Mouse (Mus musculus) liver, embryonic 12.5 days (tissue): ENCODE data around the gene Creg2. TPM values are rescaled to one million over a fixed set of nuclear protein-coding genes. Genes with fewer than 3 reads are reported as not detected.

Experiments
- ATAC-seq: fragments of 200-750 bp; cut with Nextera tagmentation; 2 replicates; pipeline ENCODE4 v1.8.0; 2017; ENCODE audit warnings: moderate number of reproducible peaks, mild to moderate bottlenecking, moderate library complexity
- H3K27ac ChIP-seq: fragments of 300-500 bp; sonication (generic); 2 replicates; pipeline ENCODE4 v1.5.1; 2016; ENCODE audit warnings: mild to moderate bottlenecking
- H3K27me3 ChIP-seq: fragments of 300-500 bp; sonication (generic); replicated peaks from 2 replicates; pipeline ENCODE4 v1.6.1; 2016; ENCODE audit warnings: mild to moderate bottlenecking, moderate library complexity
- H3K36me3 ChIP-seq: fragments of 300-500 bp; sonication (generic); 2 replicates; pipeline ENCODE4 v1.6.1; 2016; ENCODE audit warnings: mild to moderate bottlenecking, moderate library complexity
- H3K4me1 ChIP-seq: fragments of 300-500 bp; sonication (generic); 2 replicates; pipeline ENCODE4 v1.6.1; 2016
- H3K4me2 ChIP-seq: fragments of 300-500 bp; sonication (generic); 2 replicates; pipeline ENCODE4 v1.6.1; 2016; ENCODE audit warnings: mild to moderate bottlenecking, moderate library complexity
- H3K4me3 ChIP-seq: fragments of 300-500 bp; sonication (generic); 2 replicates; pipeline ENCODE4 v1.5.1; 2016; ENCODE audit warnings: mild to moderate bottlenecking, moderate library complexity
- H3K9ac ChIP-seq: fragments of 300-500 bp; sonication (generic); 2 replicates; pipeline ENCODE4 v1.6.1; 2016; ENCODE audit warnings: mild to moderate bottlenecking, moderate library complexity
- H3K9me3 ChIP-seq: fragments of 300-500 bp; sonication (generic); replicated peaks from 2 replicates; pipeline ENCODE4 v1.6.1; 2016; ENCODE audit warnings: mild to moderate bottlenecking, moderate library complexity
- WGBS: fragments of 180-500 bp; shearing (Covaris S2); methylation state at CpG from one replicate; pipeline ENCODE4 v1.1.7; 2016; ENCODE audit not compliant: insufficient replicate concordance; 5-methylcytosine and 5-hydroxymethylcytosine counted together
- polyA plus RNA-seq: library from polyadenylated mRNA; unstranded; fragments of >200 nt; fragmentation: Nextera tagmentation; extraction: Ambion mirVana; gene quantifications from 2 replicates; pipeline ENCODE4 v1.2.1, GENCODE M21; 2016

Gene Creg2
- polyA plus RNA-seq, 1 experiment from 2014 or later = not detected

GRCm38 (mm10) chr1:39649691-39650434, 1.4 kb downstream of the Creg2 start:
- H3K27ac ChIP-seq = no peak overlapping the region
- no peak for ATAC-seq
- no peaks in the 10 kb centered on the region for H3K36me3 ChIP-seq
- no peaks in the 10 kb centered on the region for H3K9me3 ChIP-seq
- H3K27me3 ChIP-seq = peaks cover 71% of the 10 kb centered on the region
- 26% methylated on average over 17 of the region's 17 CpGs for WGBS
- H3K4me3 ChIP-seq = peak overlapping the region; percentile 47
- H3K4me1 ChIP-seq = peaks cover 20% of the 10 kb centered on the region
- peak overlapping the region; percentile 74 for H3K4me2 ChIP-seq
- no peak overlapping the region for H3K9ac ChIP-seq

DNA sequence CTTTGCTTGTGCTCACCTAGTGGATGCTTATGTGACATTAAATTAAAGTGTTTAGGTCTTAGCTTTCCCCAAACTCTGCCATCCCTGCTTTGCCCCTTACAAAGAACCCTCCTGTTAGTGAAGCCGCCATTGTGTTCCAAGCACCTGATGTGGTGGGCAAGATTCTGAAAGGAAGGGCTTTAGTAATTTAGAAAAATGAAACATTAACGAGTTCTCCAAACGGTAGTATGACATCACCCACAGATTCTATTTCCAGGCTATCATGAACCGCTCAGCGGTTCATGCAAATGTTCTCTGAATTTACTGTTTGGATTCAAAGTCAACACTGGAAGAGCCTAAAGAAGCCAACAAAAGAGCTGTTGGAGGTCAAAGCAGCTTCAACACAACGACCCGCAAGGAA, 2.7 kb downstream of the Creg2 start:
- 76% methylated on average over 7 of the region's 7 CpGs for WGBS
- no peak overlapping the region for H3K9ac ChIP-seq
- H3K36me3 ChIP-seq = no peaks in the 10 kb centered on the region
- no peak for ATAC-seq
- H3K27ac ChIP-seq = no peak overlapping the region
- no peak overlapping the region for H3K4me3 ChIP-seq
- peaks cover 22% of the 10 kb centered on the region for H3K4me1 ChIP-seq
- H3K9me3 ChIP-seq = no peaks in the 10 kb centered on the region
- H3K4me2 ChIP-seq = no peak overlapping the region
- peaks cover 71% of the 10 kb centered on the region for H3K27me3 ChIP-seq

- peaks cover 21% of the 10 kb centered on the region for H3K4me1 ChIP-seq
- 65% methylated on average over 8 of the region's 8 CpGs for WGBS
- ATAC-seq = no peak
- H3K9ac ChIP-seq = no peak overlapping the region
- no peaks in the 10 kb centered on the region for H3K36me3 ChIP-seq
- peaks cover 47% of the 10 kb centered on the region for H3K27me3 ChIP-seq
- no peak overlapping the region for H3K27ac ChIP-seq
- no peak overlapping the region for H3K4me3 ChIP-seq
- H3K4me2 ChIP-seq = no peak overlapping the region
- no peaks in the 10 kb centered on the region for H3K9me3 ChIP-seq
Measured at GRCm38 (mm10) chr1:39645905-39646759, 5.1 kb downstream of the Creg2 start.

DNA sequence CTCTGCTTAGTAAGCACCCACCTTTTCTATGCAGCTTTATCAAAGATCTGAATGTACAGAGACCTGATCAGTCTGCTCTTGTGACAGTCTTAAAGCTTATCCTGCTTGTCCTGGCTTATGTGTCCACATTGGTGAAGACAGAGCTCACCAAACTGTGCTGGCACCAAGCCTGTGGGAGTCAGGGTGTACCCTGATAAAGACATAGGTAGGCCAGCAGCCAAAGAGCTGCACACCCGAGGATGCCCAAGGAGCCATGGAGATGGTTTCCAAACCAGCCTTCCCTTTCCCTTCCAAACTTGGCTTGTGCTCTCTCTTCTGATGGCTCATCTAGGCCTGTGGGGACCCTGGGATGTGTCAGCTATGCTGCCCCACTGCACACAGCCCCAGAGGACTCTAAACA, 6.9 kb downstream of the Creg2 start:
- Histone ChIP-seq H3K9me3 (no peaks in the 10 kb centered on the region), H3K27ac (no peak overlapping the region), H3K4me3 (no peak overlapping the region), H3K4me2 (no peak overlapping the region), H3K36me3 (no peaks in the 10 kb centered on the region), H3K9ac (no peak overlapping the region), H3K27me3 (peaks cover 29% of the 10 kb centered on the region), H3K4me1 (peaks cover 10% of the 10 kb centered on the region)
- no peak for ATAC-seq
- 26% methylated on average over 1 of the region's 1 CpGs for WGBS

- H3K4me3 ChIP-seq = no peak overlapping the region
- H3K9ac ChIP-seq = no peak overlapping the region
- no peak overlapping the region for H3K4me2 ChIP-seq
- WGBS = 76% methylated on average over 7 of the region's 7 CpGs
- H3K9me3 ChIP-seq = no peaks in the 10 kb centered on the region
- H3K27ac ChIP-seq = no peak overlapping the region
- H3K4me1 ChIP-seq = peaks cover 10% of the 10 kb centered on the region
- H3K27me3 ChIP-seq = 0 out of 2 replicates have a peak, but pooled peaks cover 5% of the 10 kb centered on the region
- ATAC-seq = no peak
- no peaks in the 10 kb centered on the region for H3K36me3 ChIP-seq
Measured at GRCm38 (mm10) chr1:39641667-39642066, 9.6 kb downstream of the Creg2 start.

GRCm38 (mm10) chr1:39637139-39637538, 14.1 kb downstream of the Creg2 start:
- Histone ChIP-seq H3K9ac (no peak overlapping the region), H3K27me3 (peaks cover 6% of the 10 kb centered on the region; the same call in 1 of the 2 replicates), H3K9me3 (no peaks in the 10 kb centered on the region), H3K4me2 (no peak overlapping the region), H3K4me1 (no peaks in the 10 kb centered on the region), H3K36me3 (no peaks in the 10 kb centered on the region), H3K4me3 (no peak overlapping the region), H3K27ac (no peak overlapping the region)
- no peak for ATAC-seq
- 44% methylated on average over 8 of the region's 8 CpGs for WGBS

GRCm38 (mm10) chr1:39636660-39637059, 14.6 kb downstream of the Creg2 start:
- Histone ChIP-seq H3K4me2 (no peak overlapping the region), H3K36me3 (no peaks in the 10 kb centered on the region), H3K27ac (no peak overlapping the region), H3K27me3 (peaks cover 6% of the 10 kb centered on the region; the same call in 1 of the 2 replicates), H3K4me1 (no peaks in the 10 kb centered on the region), H3K4me3 (no peak overlapping the region), H3K9me3 (no peaks in the 10 kb centered on the region), H3K9ac (no peak overlapping the region)
- 8% methylated on average over 5 of the region's 5 CpGs for WGBS
- ATAC-seq = no peak; the same call in 1 of the 2 replicates

DNA sequence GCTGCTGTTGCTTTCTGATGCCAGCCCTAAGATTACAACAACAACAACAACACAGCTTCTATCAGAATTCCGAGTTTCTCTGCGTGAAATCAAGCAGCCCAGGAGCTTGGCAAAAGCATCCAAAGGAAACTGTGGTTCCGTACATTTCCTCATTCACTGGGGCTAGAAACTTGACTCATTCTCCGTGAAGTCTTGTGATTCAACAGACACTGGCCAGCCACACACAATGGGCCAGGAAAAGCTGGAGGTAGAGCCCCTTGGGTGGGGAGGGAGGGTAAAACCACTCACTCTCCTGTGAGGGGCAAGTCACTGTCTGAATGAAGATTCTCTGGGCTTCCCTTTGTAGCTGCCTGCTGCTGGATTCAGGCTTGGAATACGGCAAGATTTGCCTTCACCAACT, 15.1 kb downstream of the Creg2 start:
- no peak for ATAC-seq
- WGBS = 12% methylated on average over 5 of the region's 5 CpGs

DNA sequence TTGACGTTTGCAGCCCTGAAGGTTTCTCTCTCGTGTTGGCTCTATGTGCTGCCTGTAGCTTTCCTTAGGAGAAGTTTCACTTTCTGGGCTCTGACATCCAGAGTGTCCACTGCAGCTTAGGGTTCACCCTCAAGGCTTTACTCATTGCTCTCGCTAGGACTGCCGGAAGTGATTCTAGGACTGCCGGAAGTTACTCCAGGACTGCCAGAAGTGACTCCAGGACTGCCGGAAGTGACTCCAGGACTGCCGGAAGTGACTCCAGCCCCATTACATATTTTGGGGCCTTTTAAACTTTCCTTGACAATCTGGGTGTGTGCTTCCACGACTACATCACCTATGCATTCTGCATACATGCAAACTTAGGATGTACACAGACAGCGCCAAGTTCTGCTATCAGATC, 22.7 kb downstream of the Creg2 start:
- no peaks in the 10 kb centered on the region for H3K9me3 ChIP-seq
- no peaks in the 10 kb centered on the region for H3K4me1 ChIP-seq
- no peak overlapping the region for H3K4me3 ChIP-seq
- no peaks in the 10 kb centered on the region for H3K36me3 ChIP-seq
- no peak overlapping the region for H3K27ac ChIP-seq
- H3K4me2 ChIP-seq = no peak overlapping the region
- no peak overlapping the region for H3K9ac ChIP-seq
- 68% methylated on average over 9 of the region's 9 CpGs for WGBS
- ATAC-seq = no peak
- H3K27me3 ChIP-seq = no peaks in the 10 kb centered on the region

More for the DNA sequence above, 15.1 kb downstream of the Creg2 start:
- no peak overlapping the region for H3K4me2 ChIP-seq
- H3K9ac ChIP-seq = no peak overlapping the region
- H3K36me3 ChIP-seq = no peaks in the 10 kb centered on the region
- H3K27ac ChIP-seq = no peak overlapping the region
- no peaks in the 10 kb centered on the region for H3K4me1 ChIP-seq
- H3K9me3 ChIP-seq = no peaks in the 10 kb centered on the region
- peaks cover 6% of the 10 kb centered on the region; the same call in 1 of the 2 replicates for H3K27me3 ChIP-seq
- no peak overlapping the region for H3K4me3 ChIP-seq

DNA sequence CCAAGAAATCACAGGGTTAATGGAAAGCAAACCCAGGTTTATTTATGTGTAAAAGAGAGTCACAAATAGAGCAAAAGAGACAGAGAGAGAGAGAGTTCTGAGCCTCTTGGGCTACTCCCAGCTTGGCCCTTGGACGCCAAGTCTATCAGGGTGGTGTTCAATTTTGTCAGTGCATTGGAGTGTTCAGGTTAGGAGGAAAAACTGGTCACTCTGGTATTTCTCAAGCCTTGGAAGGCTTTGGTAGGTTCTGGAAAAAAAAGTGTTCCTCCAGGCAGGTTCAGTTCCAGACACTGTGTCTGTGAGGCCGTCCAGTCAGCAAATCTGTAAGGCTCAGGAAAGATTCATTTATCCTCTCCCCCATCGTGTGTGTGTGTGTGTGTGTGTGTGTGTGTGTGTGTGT, 25.8 kb downstream of the Creg2 start:
- Histone ChIP-seq H3K27me3 (no peaks in the 10 kb centered on the region), H3K9me3 (no peaks in the 10 kb centered on the region), H3K4me1 (no peaks in the 10 kb centered on the region), H3K4me3 (no peak overlapping the region), H3K4me2 (no peak overlapping the region), H3K36me3 (no peaks in the 10 kb centered on the region), H3K27ac (no peak overlapping the region), H3K9ac (no peak overlapping the region)
- no peak for ATAC-seq
- 26% methylated on average over 3 of the region's 3 CpGs for WGBS

GRCm38 (mm10) chr1:39623729-39624128, 27.5 kb downstream of the Creg2 start:
- Histone ChIP-seq H3K4me1 (no peaks in the 10 kb centered on the region), H3K9ac (no peak overlapping the region), H3K27ac (no peak overlapping the region), H3K9me3 (no peaks in the 10 kb centered on the region), H3K36me3 (no peaks in the 10 kb centered on the region), H3K4me3 (no peak overlapping the region), H3K4me2 (no peak overlapping the region), H3K27me3 (no peaks in the 10 kb centered on the region)
- 36% methylated on average over 1 of the region's 1 CpGs for WGBS
- no peak for ATAC-seq

GRCm38 (mm10) chr1:39623106-39623505, 28.2 kb downstream of the Creg2 start:
- no peaks in the 10 kb centered on the region for H3K36me3 ChIP-seq
- WGBS = 77% methylated on average over 5 of the region's 5 CpGs

More at GRCm38 (mm10) chr1:39623106-39623505, 28.2 kb downstream of the Creg2 start:
- Histone ChIP-seq H3K4me2 (no peak overlapping the region), H3K4me1 (no peaks in the 10 kb centered on the region), H3K9ac (no peak overlapping the region), H3K9me3 (no peaks in the 10 kb centered on the region), H3K4me3 (no peak overlapping the region), H3K27ac (no peak overlapping the region), H3K27me3 (no peaks in the 10 kb centered on the region)
- no peak for ATAC-seq
